Mouse (Mus musculus): Measurements from ENCODE around the gene Alox12.

GRCm38 (mm10) chr11:70193354-70194285, 61.5 kb downstream of the Alox12 start:
- no peak for TF ChIP-seq MAFK (IDR thresholded peaks at IDR 0.05; ENCODE audit: insufficient read depth, low read depth, low read length)
- TF ChIP-seq HCFC1 (IDR thresholded peaks at IDR 0.05; ENCODE audit: borderline replicate concordance, insufficient read depth, low read length), result no peak
